Mouse (Mus musculus): ENCODE results near the gene Slpi. TPM values are rescaled to one million over a fixed set of nuclear protein-coding genes. Genes with fewer than 3 reads are reported as not detected.

The Slpi gene
- polyA plus RNA-seq, 1 experiment from 2014 or later: 0.46 TPM

- peaks cover 29% of the 10 kb centered on the region for H3K4me1 ChIP-seq
- H3K9me3 ChIP-seq: 0 out of 2 replicates have a peak, but pooled peaks cover 4% of the 10 kb centered on the region
- H3K4me3 ChIP-seq: peak overlapping the region; percentile 63
- H3K27ac ChIP-seq (replicated peaks): peak overlapping the region; percentile 84
- no peaks in the 10 kb centered on the region for H3K36me3 ChIP-seq (replicated peaks)
- peaks cover 69% of the 10 kb centered on the region for H3K27me3 ChIP-seq (replicated peaks; ENCODE audit: low read depth, poor library complexity, severe bottlenecking)
- peak; percentile 92 for DNase-seq (ENCODE audit: low spot score)
- WGBS: under 1% methylated on average over 30 of the region's 30 CpGs
These were observed 604 bp upstream of the Slpi start for GRCm38 (mm10) chr2:164389499-164389898.

GRCm38 (mm10) chr2:164386953-164387352 is 1.9 kb downstream of the Slpi start:
- Histone ChIP-seq H3K27me3 (replicated peaks; ENCODE audit: low read depth, poor library complexity, severe bottlenecking) (peaks cover 59% of the 10 kb centered on the region), H3K4me3 (no peak overlapping the region), H3K27ac (replicated peaks) (no peak overlapping the region), H3K9me3 (0 out of 2 replicates have a peak, but pooled peaks cover 4% of the 10 kb centered on the region), H3K36me3 (replicated peaks) (no peaks in the 10 kb centered on the region), H3K4me1 (peaks cover 29% of the 10 kb centered on the region)
- WGBS: 17% methylated on average over 8 of the region's 8 CpGs
- DNase-seq (ENCODE audit: low spot score): peak; percentile 57

GRCm38 (mm10) chr2:164385927-164386763 is 2.8 kb downstream of the Slpi start:
- peaks cover 29% of the 10 kb centered on the region for H3K4me1 ChIP-seq
- peak; percentile 82 for DNase-seq (ENCODE audit: low spot score)
- H3K4me3 ChIP-seq: peak overlapping the region; percentile 31
- H3K27ac ChIP-seq (replicated peaks): peak overlapping the region; percentile 79
- peaks cover 52% of the 10 kb centered on the region for H3K27me3 ChIP-seq (replicated peaks; ENCODE audit: low read depth, poor library complexity, severe bottlenecking)
- 10% methylated on average over 18 of the region's 18 CpGs for WGBS
- H3K9me3 ChIP-seq: 0 out of 2 replicates have a peak, but pooled peaks cover 3% of the 10 kb centered on the region
- H3K36me3 ChIP-seq (replicated peaks): no peaks in the 10 kb centered on the region

GRCm38 (mm10) chr2:164383656-164384399 is 5.1 kb downstream of the Slpi start:
- no peak for DNase-seq (ENCODE audit: low spot score)
- 67% methylated on average over 11 of the region's 11 CpGs for WGBS
- H3K36me3 ChIP-seq (replicated peaks): no peaks in the 10 kb centered on the region
- no peaks in the 10 kb centered on the region for H3K9me3 ChIP-seq
- H3K27me3 ChIP-seq (replicated peaks; ENCODE audit: low read depth, poor library complexity, severe bottlenecking): peaks cover 29% of the 10 kb centered on the region
- no peak overlapping the region for H3K4me3 ChIP-seq
- 0 out of 2 replicates have a peak overlapping the region, but pooled peaks have one; percentile 6 for H3K27ac ChIP-seq (replicated peaks)
- peaks cover 18% of the 10 kb centered on the region for H3K4me1 ChIP-seq

- H3K4me1 ChIP-seq: peaks cover 16% of the 10 kb centered on the region
- WGBS: 84% methylated on average over 3 of the region's 3 CpGs
- H3K27ac ChIP-seq (replicated peaks): no peak overlapping the region
- H3K9me3 ChIP-seq: no peaks in the 10 kb centered on the region
- H3K4me3 ChIP-seq: no peak overlapping the region
- H3K36me3 ChIP-seq (replicated peaks): no peaks in the 10 kb centered on the region
- H3K27me3 ChIP-seq (replicated peaks; ENCODE audit: low read depth, poor library complexity, severe bottlenecking): peaks cover 20% of the 10 kb centered on the region
- no peak for DNase-seq (ENCODE audit: low spot score)
These were observed 5.9 kb downstream of the Slpi start for GRCm38 (mm10) chr2:164382971-164383370.

- Histone ChIP-seq H3K4me1 (peaks cover 11% of the 10 kb centered on the region), H3K36me3 (replicated peaks) (no peaks in the 10 kb centered on the region), H3K27ac (replicated peaks) (no peak overlapping the region), H3K9me3 (no peaks in the 10 kb centered on the region), H3K27me3 (replicated peaks; ENCODE audit: low read depth, poor library complexity, severe bottlenecking) (peaks cover 8% of the 10 kb centered on the region; the same call in 1 of the 2 replicates), H3K4me3 (no peak overlapping the region)
- DNase-seq (ENCODE audit: low spot score): no peak
- 78% methylated on average over 8 of the region's 8 CpGs for WGBS
These were observed 7.2 kb downstream of the Slpi start for GRCm38 (mm10) chr2:164381726-164382125.

- H3K27me3 ChIP-seq (replicated peaks; ENCODE audit: low read depth, poor library complexity, severe bottlenecking): no peaks in the 10 kb centered on the region
- no peaks in the 10 kb centered on the region for H3K4me1 ChIP-seq
- no peak overlapping the region for H3K27ac ChIP-seq (replicated peaks)
- no peak for DNase-seq (ENCODE audit: low spot score)
- no peaks in the 10 kb centered on the region for H3K9me3 ChIP-seq
- WGBS: 88% methylated on average over 15 of the region's 15 CpGs
- no peaks in the 10 kb centered on the region for H3K36me3 ChIP-seq (replicated peaks)
- H3K4me3 ChIP-seq: no peak overlapping the region
These were observed 11.1 kb downstream of the Slpi start for GRCm38 (mm10) chr2:164377478-164378426.

GRCm38 (mm10) chr2:164373187-164373586 is 15.7 kb downstream of the Slpi start:
- Histone ChIP-seq H3K36me3 (replicated peaks) (no peaks in the 10 kb centered on the region), H3K9me3 (no peaks in the 10 kb centered on the region), H3K4me3 (no peak overlapping the region), H3K27ac (replicated peaks) (no peak overlapping the region), H3K4me1 (no peaks in the 10 kb centered on the region), H3K27me3 (replicated peaks; ENCODE audit: low read depth, poor library complexity, severe bottlenecking) (no peaks in the 10 kb centered on the region)
- no peak for DNase-seq (ENCODE audit: low spot score)
- 71% methylated on average over 4 of the region's 4 CpGs for WGBS

- Histone ChIP-seq H3K27me3 (replicated peaks; ENCODE audit: low read depth, poor library complexity, severe bottlenecking) (no peaks in the 10 kb centered on the region), H3K27ac (replicated peaks) (no peak overlapping the region), H3K9me3 (no peaks in the 10 kb centered on the region), H3K4me1 (no peaks in the 10 kb centered on the region), H3K36me3 (replicated peaks) (no peaks in the 10 kb centered on the region), H3K4me3 (no peak overlapping the region)
- DNase-seq (ENCODE audit: low spot score): no peak
- WGBS: 35% methylated on average over 3 of the region's 3 CpGs
These were observed 16.4 kb downstream of the Slpi start for GRCm38 (mm10) chr2:164372408-164373053.

GRCm38 (mm10) chr2:164371371-164371770 is 17.5 kb downstream of the Slpi start:
- WGBS: 86% methylated on average over 3 of the region's 3 CpGs

GRCm38 (mm10) chr2:164368620-164369105 is 20.2 kb downstream of the Slpi start:
- Histone ChIP-seq H3K36me3 (replicated peaks) (no peaks in the 10 kb centered on the region), H3K4me1 (no peaks in the 10 kb centered on the region), H3K4me3 (no peak overlapping the region), H3K27me3 (replicated peaks; ENCODE audit: low read depth, poor library complexity, severe bottlenecking) (no peaks in the 10 kb centered on the region), H3K9me3 (no peaks in the 10 kb centered on the region), H3K27ac (replicated peaks) (no peak overlapping the region)
- 86% methylated on average over 6 of the region's 6 CpGs for WGBS
- no peak for DNase-seq (ENCODE audit: low spot score)

More at GRCm38 (mm10) chr2:164371371-164371770, 17.5 kb downstream of the Slpi start:
- no peak for DNase-seq (ENCODE audit: low spot score)
- H3K4me3 ChIP-seq: no peak overlapping the region
- H3K4me1 ChIP-seq: no peaks in the 10 kb centered on the region
- no peak overlapping the region for H3K27ac ChIP-seq (replicated peaks)
- H3K36me3 ChIP-seq (replicated peaks): no peaks in the 10 kb centered on the region
- H3K9me3 ChIP-seq: no peaks in the 10 kb centered on the region
- H3K27me3 ChIP-seq (replicated peaks; ENCODE audit: low read depth, poor library complexity, severe bottlenecking): no peaks in the 10 kb centered on the region
